Mouse (Mus musculus) lung, postnatal 0 days (tissue): ENCODE measurements at regions not wholly inside any gene's neighbourhood (a gene's known extent, or its start where the extent isn't known, plus 50 kb on each side); places are given as distances from the start of the nearest gene placed in this dataset.

Experiments
- ATAC-seq: fragments of 200-750 bp; cut with Nextera tagmentation; 2 replicates; pipeline ENCODE4 v1.8.0; 2017; ENCODE audit warnings: moderate library complexity
- DNase-seq: peaks from one replicate; pipeline ENCODE4 v3.0.0-alpha.2; 2016; ENCODE audit warnings: low spot score
- H3K27ac ChIP-seq: fragments of 300-500 bp; sonication (generic); 2 replicates; pipeline ENCODE4 v1.5.1; 2014; ENCODE audit warnings: antibody characterized with exemption, mild to moderate bottlenecking, low read length, mixed read lengths
- H3K27me3 ChIP-seq: fragments of 300-500 bp; sonication (generic); replicated peaks from 2 replicates; pipeline ENCODE4 v1.6.1; 2014; ENCODE audit warnings: low read length, mixed read lengths; ENCODE audit not compliant: insufficient read depth
- H3K36me3 ChIP-seq: fragments of 300-500 bp; sonication (generic); 2 replicates; pipeline ENCODE4 v1.6.1; 2014; ENCODE audit warnings: low read length, mixed read lengths; ENCODE audit not compliant: insufficient read depth
- H3K4me1 ChIP-seq: fragments of 300-500 bp; sonication (generic); 2 replicates; pipeline ENCODE4 v1.6.1; 2014; ENCODE audit warnings: antibody characterized with exemption, low read depth, low read length, mixed read lengths; ENCODE audit not compliant: insufficient read depth
- H3K4me2 ChIP-seq: fragments of 300-500 bp; sonication (generic); replicated peaks from 2 replicates; pipeline ENCODE4 v1.6.1; 2014; ENCODE audit warnings: low read depth, mild to moderate bottlenecking, low read length, moderate library complexity, mixed read lengths
- H3K4me3 ChIP-seq: fragments of 300-500 bp; sonication (generic); 2 replicates; pipeline ENCODE4 v1.5.1; 2014; ENCODE audit warnings: low read depth, low read length
- H3K9ac ChIP-seq: fragments of 300-500 bp; sonication (generic); replicated peaks from 2 replicates; pipeline ENCODE4 v1.6.1; 2014; ENCODE audit warnings: low read depth, mild to moderate bottlenecking
- H3K9me3 ChIP-seq: fragments of 300-500 bp; sonication (generic); 2 replicates; pipeline ENCODE4 v1.6.1; 2016; ENCODE audit warnings: low read length, mixed read lengths
- CTCF ChIP-seq: IDR thresholded peaks from 2 replicates; pipeline ENCODE4 v1.5.1; 2016; ENCODE audit warnings: antibody characterized with exemption, mild to moderate bottlenecking
- EP300 ChIP-seq: IDR thresholded peaks from 2 replicates; pipeline ENCODE4 v1.6.1; 2016; ENCODE audit warnings: antibody characterized with exemption, mild to moderate bottlenecking, control low read depth
- WGBS: fragments of 180-500 bp; shearing (Covaris S2); extraction: QIAGEN DNeasy Blood & Tissue Kit; methylation state at CpG from one replicate; pipeline ENCODE4 v1.1.7; 2014; 5-methylcytosine and 5-hydroxymethylcytosine counted together

DNA sequence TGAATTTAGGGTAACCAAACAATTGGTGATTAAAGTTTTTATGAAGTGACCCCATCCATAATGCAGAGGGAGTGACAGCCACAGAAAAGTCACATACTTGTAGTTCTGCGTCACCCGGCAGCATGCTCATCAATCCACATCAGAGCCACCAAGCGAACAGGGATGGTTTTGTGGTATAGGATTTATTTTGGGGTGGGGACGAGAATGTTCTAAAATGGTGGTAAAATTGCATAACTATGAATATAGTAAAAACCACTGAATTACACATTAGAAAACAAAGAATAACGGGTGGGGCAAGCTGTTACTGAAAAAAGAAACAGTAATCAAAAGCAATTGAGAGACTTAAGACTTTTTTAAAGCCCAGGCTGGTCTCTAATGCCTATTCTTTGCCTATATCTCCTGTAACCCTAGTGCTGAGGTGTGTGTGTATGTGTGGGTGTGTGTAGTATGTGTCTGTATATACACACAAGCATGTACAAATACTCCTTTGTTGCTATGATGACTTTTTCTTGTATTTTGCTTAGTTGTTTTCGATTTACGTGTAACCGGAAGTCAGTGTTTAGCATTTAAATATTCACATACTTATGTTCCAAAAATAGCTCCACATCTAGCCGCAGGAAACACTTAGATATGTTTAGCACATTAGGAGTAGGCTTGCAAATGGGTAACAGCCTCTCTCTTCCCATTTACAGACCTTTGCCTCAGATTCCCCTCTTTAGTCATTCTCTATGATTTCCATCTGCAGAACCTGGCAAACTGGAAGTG, 57.4 kb upstream of the Jak2 start:
- no peak overlapping the region for H3K4me2 ChIP-seq
- H3K4me3 ChIP-seq, result no peak overlapping the region
- no peaks in the 10 kb centered on the region for H3K4me1 ChIP-seq
- 70% methylated on average over 9 of the region's 9 CpGs for WGBS
- no peaks in the 10 kb centered on the region for H3K36me3 ChIP-seq
- no peak for DNase-seq
- no peak overlapping the region for H3K9ac ChIP-seq
- no peak overlapping the region for H3K27ac ChIP-seq
- H3K27me3 ChIP-seq, result no peaks in the 10 kb centered on the region
- no peak for TF ChIP-seq CTCF
- TF ChIP-seq EP300, result no peak
- no peak for ATAC-seq
- H3K9me3 ChIP-seq, result no peaks in the 10 kb centered on the region

DNA sequence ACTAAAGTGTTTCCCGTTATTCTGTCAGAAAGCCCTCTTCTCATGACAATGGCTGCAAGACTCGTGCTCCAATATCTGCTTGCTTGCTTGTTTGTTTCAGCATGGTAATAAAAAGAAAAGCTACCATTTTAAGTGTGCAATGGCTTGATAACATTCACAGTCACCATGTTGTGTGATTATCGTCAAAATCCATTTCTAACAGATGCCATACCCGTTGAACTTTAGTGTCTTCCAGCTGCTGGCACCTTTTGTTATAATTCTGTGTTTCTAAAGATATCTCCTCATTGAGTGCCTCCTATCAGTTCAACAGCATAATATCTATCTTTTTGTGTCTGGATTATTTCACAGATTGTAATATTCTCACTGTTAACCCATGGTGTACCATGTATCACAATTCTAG, 55.4 kb upstream of the Jak2 start:
- Histone ChIP-seq H3K4me1 (no peaks in the 10 kb centered on the region), H3K36me3 (no peaks in the 10 kb centered on the region), H3K27me3 (no peaks in the 10 kb centered on the region), H3K27ac (no peak overlapping the region), H3K9me3 (no peaks in the 10 kb centered on the region), H3K9ac (no peak overlapping the region), H3K4me3 (no peak overlapping the region), H3K4me2 (no peak overlapping the region)
- no peak for DNase-seq
- 80% methylated on average over 4 of the region's 4 CpGs for WGBS
- no peak for ATAC-seq
- no peak for TF ChIP-seq CTCF
- TF ChIP-seq EP300, result no peak

DNA sequence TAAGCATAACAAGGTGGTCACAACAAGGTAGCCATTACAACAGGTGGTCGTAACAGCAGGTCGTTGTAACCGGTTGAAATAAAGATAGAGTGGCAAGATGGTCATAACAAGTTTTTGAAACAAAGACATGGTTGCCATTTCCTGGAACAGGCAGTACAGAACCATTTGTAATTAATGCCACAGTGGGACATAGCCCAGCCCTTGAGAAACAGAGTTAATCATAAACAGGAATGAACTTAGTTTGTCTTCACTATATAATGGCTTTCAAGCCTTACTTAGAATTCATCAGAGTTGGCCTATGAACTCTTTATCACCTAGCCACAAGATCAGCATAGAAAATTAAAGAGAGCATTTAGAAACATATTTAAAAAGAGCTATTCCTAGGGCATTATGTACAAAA, 53.0 kb upstream of the Jak2 start:
- DNase-seq (no peak), ATAC-seq (no peak)
- H3K9ac ChIP-seq, result no peak overlapping the region

DNA sequence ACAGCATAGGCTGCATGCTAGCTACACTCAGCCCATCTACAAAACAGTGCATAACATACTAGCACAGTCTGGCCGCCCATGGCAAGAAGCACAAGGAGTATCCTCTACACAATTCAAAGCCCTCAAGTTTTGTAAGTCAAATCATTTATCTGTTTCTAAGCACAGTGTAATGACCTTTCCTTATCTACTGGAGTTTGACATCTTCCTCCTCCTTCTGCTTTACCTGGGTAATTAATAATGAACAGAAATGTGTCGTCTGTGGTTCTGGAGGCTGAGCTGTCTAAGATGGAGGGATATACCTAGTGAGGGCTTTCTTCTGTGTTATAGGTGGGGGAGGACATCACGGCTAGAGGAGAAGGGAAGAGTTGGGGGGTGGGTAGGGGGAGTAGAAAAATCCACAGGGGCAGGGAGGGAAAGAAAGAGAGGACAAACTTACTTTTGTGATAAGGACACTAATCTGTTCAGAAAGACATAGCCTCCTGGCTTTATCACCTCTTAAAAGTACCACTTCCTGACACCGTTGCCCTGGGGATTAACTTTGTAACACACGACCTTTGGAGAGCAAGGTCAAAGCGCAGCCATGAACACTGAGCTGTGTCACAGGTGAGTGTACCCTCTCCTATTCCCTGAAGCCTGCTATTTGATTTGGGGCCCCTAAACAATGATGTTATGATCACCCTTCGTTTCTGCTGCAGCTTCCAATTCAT, 52.4 kb upstream of the Jak2 start:
- Histone ChIP-seq H3K4me2 (no peak overlapping the region), H3K4me3 (no peak overlapping the region), H3K4me1 (no peaks in the 10 kb centered on the region), H3K27me3 (no peaks in the 10 kb centered on the region), H3K9ac (no peak overlapping the region), H3K9me3 (no peaks in the 10 kb centered on the region), H3K36me3 (no peaks in the 10 kb centered on the region), H3K27ac (no peak overlapping the region)
- 46% methylated on average over 7 of the region's 7 CpGs for WGBS
- ATAC-seq (no peak), DNase-seq (no peak)
- TF ChIP-seq CTCF, result no peak
- TF ChIP-seq EP300, result no peak

More for the DNA sequence above, 53.0 kb upstream of the Jak2 start:
- Histone ChIP-seq H3K36me3 (no peaks in the 10 kb centered on the region), H3K9me3 (no peaks in the 10 kb centered on the region), H3K4me3 (no peak overlapping the region), H3K4me2 (no peak overlapping the region), H3K27me3 (no peaks in the 10 kb centered on the region), H3K27ac (no peak overlapping the region), H3K4me1 (no peaks in the 10 kb centered on the region)
- TF ChIP-seq CTCF (no peak), EP300 (no peak)
- 88% methylated on average over 3 of the region's 3 CpGs for WGBS

GRCm38 (mm10) chr19:29201674-29202073, 50.0 kb upstream of the Jak2 start:
- ATAC-seq, result no peak
- peak; percentile 31 for DNase-seq
- no peak overlapping the region for H3K9ac ChIP-seq
- H3K27ac ChIP-seq, result no peak overlapping the region
- H3K36me3 ChIP-seq, result no peaks in the 10 kb centered on the region
- 69% methylated on average over 9 of the region's 9 CpGs for WGBS
- no peak overlapping the region for H3K4me2 ChIP-seq
- no peak for TF ChIP-seq CTCF
- no peak for TF ChIP-seq EP300
- H3K27me3 ChIP-seq, result no peaks in the 10 kb centered on the region
- no peaks in the 10 kb centered on the region for H3K4me1 ChIP-seq
- no peak overlapping the region for H3K4me3 ChIP-seq
- no peaks in the 10 kb centered on the region for H3K9me3 ChIP-seq
